Mouse (Mus musculus): ENCODE data around the gene Fam135a. TPM values are rescaled to one million over a fixed set of nuclear protein-coding genes. Genes with fewer than 3 reads are reported as not detected.

Gene Fam135a
- total and polyA plus RNA-seq, 3 experiments: not detected

DNA sequence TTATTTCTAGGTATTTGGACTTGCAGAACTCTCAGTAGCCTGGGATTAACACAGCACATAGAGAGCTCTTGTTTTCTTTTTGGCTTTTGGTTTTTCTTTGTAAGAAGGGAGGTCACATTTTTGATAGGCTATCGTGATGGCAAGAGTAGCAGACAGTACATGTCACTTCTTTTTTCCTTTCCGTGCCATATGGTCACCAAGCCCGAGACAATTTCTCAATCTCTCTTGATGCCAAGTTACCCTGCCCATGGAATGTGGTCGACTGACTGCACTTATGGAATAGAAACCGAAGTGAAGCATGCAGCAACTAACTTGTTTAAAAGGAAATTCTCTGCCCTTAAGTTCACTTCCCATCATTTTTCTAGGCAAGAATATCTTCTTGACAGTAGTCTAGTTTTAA, 10.0 kb downstream of the Fam135a start:
- Histone ChIP-seq H3K4me3 (ENCODE audit: control insufficient read depth in 1 of 2, insufficient read depth in 1 of 2, low read depth in 2 of 2, low read length in 2 of 2) (no peak overlapping the region), H3K27me3 (ENCODE audit: control insufficient read depth in 1 of 2, insufficient read depth in 2 of 2, low read length in 2 of 2) (no peaks in the 10 kb centered on the region), H3K36me3 (ENCODE audit: control insufficient read depth in 1 of 2, insufficient read depth in 2 of 2, low read length in 2 of 2) (no peaks in the 10 kb centered on the region), H3K9me3 (replicated peaks; ENCODE audit: insufficient read depth, low read length) (no peaks in the 10 kb centered on the region), H3K9ac (ENCODE audit: control insufficient read depth, low read depth, low read length, poor library complexity, severe bottlenecking) (no peak overlapping the region), H3K27ac (ENCODE audit: control insufficient read depth, low read depth, low read length) (no peak overlapping the region), H3K79me2 (ENCODE audit: control insufficient read depth, insufficient read depth, low read length, poor library complexity) (no peaks in the 10 kb centered on the region), H3K4me1 (ENCODE audit: control insufficient read depth in 1 of 2, insufficient read depth in 2 of 2, low read length in 2 of 2) (no peaks in the 10 kb centered on the region)
- no peak for DNase-seq (ENCODE audit: low read depth, low spot score)
- no peak for TF ChIP-seq POLR2AphosphoS5 (IDR thresholded peaks at IDR 0.05; ENCODE audit: borderline replicate concordance, low read depth, low read length)
- no peak for TF ChIP-seq CHD1 (IDR thresholded peaks at IDR 0.05; ENCODE audit: low read depth, low read length)
- TF ChIP-seq UBTF (IDR thresholded peaks at IDR 0.05; ENCODE audit: borderline replicate concordance, insufficient read depth, low read depth, low read length): no peak
- TF ChIP-seq MAZ (IDR thresholded peaks at IDR 0.05; ENCODE audit: low read depth, low read length): no peak
- TF ChIP-seq ZC3H11A (IDR thresholded peaks at IDR 0.05; ENCODE audit: low read depth, low read length): no peak
- TF ChIP-seq CTCF (IDR thresholded peaks at IDR 0.05 in 2 of 3, conservative IDR thresholded peaks at IDR 0.05 in 1 of 3; ENCODE audit: control insufficient read depth in 1 of 3, insufficient read depth in 1 of 3, low read depth in 2 of 3, low read length in 3 of 3, poor library complexity in 1 of 3, severe bottlenecking in 1 of 3): no peak
- TF ChIP-seq GATA1 (IDR thresholded peaks at IDR 0.05; ENCODE audit: low read depth, low read length): no peak
- TF ChIP-seq RCOR1 (IDR thresholded peaks at IDR 0.05; ENCODE audit: low read depth, low read length): no peak
- no peak for TF ChIP-seq E2F4 (IDR thresholded peaks at IDR 0.05; ENCODE audit: borderline replicate concordance, low read depth, low read length)
- TF ChIP-seq POLR2A (IDR thresholded peaks at IDR 0.05; ENCODE audit: control insufficient read depth in 1 of 2, insufficient read depth in 1 of 2, low read depth in 1 of 2, low read length in 2 of 2, poor library complexity in 1 of 2): no peak
- no peak for TF ChIP-seq EP300 (IDR thresholded peaks at IDR 0.05; ENCODE audit: low read depth in 1 of 2, low read length in 2 of 2)
- TF ChIP-seq HCFC1 (IDR thresholded peaks at IDR 0.05; ENCODE audit: low read depth, low read length): no peak
- TF ChIP-seq MEF2A (IDR thresholded peaks at IDR 0.05; ENCODE audit: extremely low read depth, insufficient replicate concordance, low read depth, low read length, poor library complexity, severe bottlenecking): no peak

DNA sequence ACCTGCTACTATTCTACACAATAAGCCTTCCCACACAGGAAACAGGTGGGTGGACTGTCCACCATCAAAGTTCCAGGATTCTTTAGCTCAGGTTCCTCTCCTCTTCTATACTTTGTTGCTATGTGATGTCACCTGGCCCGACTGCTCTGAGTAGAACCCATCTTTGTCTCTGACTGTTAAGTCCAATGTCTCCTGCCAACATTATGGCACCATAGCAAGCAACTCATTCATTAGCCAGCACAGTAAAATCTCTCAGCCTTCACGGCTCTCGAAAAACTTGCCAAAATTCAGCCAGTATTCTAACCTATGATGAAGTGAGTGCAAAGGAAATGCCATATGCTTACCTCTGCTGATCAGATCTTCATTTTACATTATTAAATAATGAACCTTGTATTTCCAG, 14.0 kb downstream of the Fam135a start:
- H3K4me1 ChIP-seq (ENCODE audit: control insufficient read depth in 1 of 2, insufficient read depth in 2 of 2, low read length in 2 of 2): no peaks in the 10 kb centered on the region
- H3K9me3 ChIP-seq (replicated peaks; ENCODE audit: insufficient read depth, low read length): no peaks in the 10 kb centered on the region
- no peaks in the 10 kb centered on the region for H3K36me3 ChIP-seq (ENCODE audit: control insufficient read depth in 1 of 2, insufficient read depth in 2 of 2, low read length in 2 of 2)
- H3K27me3 ChIP-seq (ENCODE audit: control insufficient read depth in 1 of 2, insufficient read depth in 2 of 2, low read length in 2 of 2): no peaks in the 10 kb centered on the region
- TF ChIP-seq EP300 (IDR thresholded peaks at IDR 0.05; ENCODE audit: low read depth in 1 of 2, low read length in 2 of 2) (no peak), CHD2 (IDR thresholded peaks at IDR 0.05; ENCODE audit: low read length) (no peak), USF2 (IDR thresholded peaks at IDR 0.05; ENCODE audit: borderline replicate concordance in 1 of 2, insufficient read depth in 1 of 2, low read depth in 1 of 2, low read length in 2 of 2) (no peak), MXI1 (IDR thresholded peaks at IDR 0.05; ENCODE audit: low read depth, low read length) (no peak), JUND (IDR thresholded peaks at IDR 0.05; ENCODE audit: low read depth, low read length) (no peak), MAX (IDR thresholded peaks at IDR 0.05; ENCODE audit: low read length) (no peak), SIN3A (IDR thresholded peaks at IDR 0.05; ENCODE audit: low read length) (no peak), RCOR1 (IDR thresholded peaks at IDR 0.05; ENCODE audit: low read depth, low read length) (no peak), NRF1 (IDR thresholded peaks at IDR 0.05; ENCODE audit: insufficient read depth, low read depth, low read length, poor library complexity, severe bottlenecking) (no peak), ELF1 (IDR thresholded peaks at IDR 0.05; ENCODE audit: low read depth, low read length) (no peak), MYB (IDR thresholded peaks at IDR 0.05; ENCODE audit: low read depth, low read length) (no peak), ZC3H11A (IDR thresholded peaks at IDR 0.05; ENCODE audit: low read depth, low read length) (no peak), BHLHE40 (IDR thresholded peaks at IDR 0.05; ENCODE audit: borderline replicate concordance, low read depth, low read length) (no peak), TAL1 (IDR thresholded peaks at IDR 0.05; ENCODE audit: low read length) (no peak)
- no peak overlapping the region for H3K4me3 ChIP-seq (ENCODE audit: control insufficient read depth in 1 of 2, insufficient read depth in 1 of 2, low read depth in 2 of 2, low read length in 2 of 2)
- H3K9ac ChIP-seq (ENCODE audit: control insufficient read depth, low read depth, low read length, poor library complexity, severe bottlenecking): no peak overlapping the region
- H3K79me2 ChIP-seq (ENCODE audit: control insufficient read depth, insufficient read depth, low read length, poor library complexity): no peaks in the 10 kb centered on the region
- no peak overlapping the region for H3K27ac ChIP-seq (ENCODE audit: control insufficient read depth, low read depth, low read length)
- no peak for DNase-seq (ENCODE audit: low read depth, low spot score)
